Mouse (Mus musculus) heart, postnatal 0 days (tissue): Measurements from ENCODE around the gene Hmgcs1. TPM values are rescaled to one million over a fixed set of nuclear protein-coding genes. Genes with fewer than 3 reads are reported as not detected.

Experiments
- ATAC-seq: fragments of 200-750 bp; cut with Nextera tagmentation; 2 replicates; pipeline ENCODE4 v1.8.0; 2017; ENCODE audit warnings: low read depth, moderate number of reproducible peaks, moderate library complexity; ENCODE audit not compliant: insufficient read depth
- DNase-seq: peaks from one replicate; pipeline ENCODE4 v3.0.0-alpha.2; 2016; ENCODE audit warnings: low spot score
- H3K27ac ChIP-seq: fragments of 300-500 bp; sonication (generic); 2 replicates; pipeline ENCODE4 v1.5.1; 2014; ENCODE audit warnings: low read depth, mild to moderate bottlenecking
- H3K27me3 ChIP-seq: fragments of 300-500 bp; sonication (generic); 2 replicates; pipeline ENCODE4 v1.6.1; 2014; ENCODE audit warnings: low read length, mixed read lengths; ENCODE audit not compliant: control insufficient read depth, insufficient read depth
- H3K36me3 ChIP-seq: fragments of 300-500 bp; sonication (generic); replicated peaks from 2 replicates; pipeline ENCODE4 v1.6.1; 2014; ENCODE audit warnings: low read length, mixed read lengths; ENCODE audit not compliant: control insufficient read depth, insufficient read depth
- H3K4me1 ChIP-seq: fragments of 300-500 bp; sonication (generic); 2 replicates; pipeline ENCODE4 v1.6.1; 2014; ENCODE audit warnings: antibody characterized with exemption; ENCODE audit not compliant: control insufficient read depth, insufficient read depth
- H3K4me2 ChIP-seq: fragments of 300-500 bp; sonication (generic); 2 replicates; pipeline ENCODE4 v1.6.1; 2014; ENCODE audit warnings: low read depth, mild to moderate bottlenecking, low read length, moderate library complexity
- H3K4me3 ChIP-seq: fragments of 300-500 bp; sonication (generic); 2 replicates; pipeline ENCODE4 v1.5.1; 2014; ENCODE audit warnings: low read depth, low read length
- H3K9ac ChIP-seq: fragments of 300-500 bp; sonication (generic); replicated peaks from 2 replicates; pipeline ENCODE4 v1.6.1; 2014; ENCODE audit warnings: low read depth, low read length, mixed read lengths
- H3K9me3 ChIP-seq: fragments of 300-500 bp; sonication (generic); replicated peaks from 2 replicates; pipeline ENCODE4 v1.6.1; 2016; ENCODE audit warnings: low read length; ENCODE audit not compliant: control insufficient read depth
- CTCF ChIP-seq: IDR thresholded peaks from 2 replicates; pipeline ENCODE4 v1.5.1; 2016; ENCODE audit warnings: antibody characterized with exemption, control low read depth, low read depth
- EP300 ChIP-seq: IDR thresholded peaks from 2 replicates; pipeline ENCODE4 v1.6.1; 2016; ENCODE audit warnings: antibody characterized with exemption, low read depth
- WGBS: fragments of 180-500 bp; shearing (Covaris S2); extraction: QIAGEN DNeasy Blood & Tissue Kit; methylation state at CpG from one replicate; pipeline ENCODE4 v1.1.7; 2014; 5-methylcytosine and 5-hydroxymethylcytosine counted together
- polyA plus RNA-seq: library from polyadenylated mRNA; unstranded; fragments of >200 nt; fragmentation: Nextera tagmentation; extraction: Ambion mirVana; gene quantifications from 2 replicates; pipeline ENCODE4 v1.2.1, GENCODE M21; 2015
- total RNA-seq: library from RNA; depleted of rRNA; stranded (reverse); fragments of >200 nt; gene quantifications from 2 replicates; pipeline ENCODE4 v1.2.3, GENCODE M21; 2014; ENCODE audit warnings: low replicate concordance; rRNA removed

The Hmgcs1 gene
- total RNA-seq (39.0 and 42.6 TPM in 2 replicates), polyA plus RNA-seq (61.1 and 66.2 TPM in 2 replicates)

- no peaks in the 10 kb centered on the region for H3K9me3 ChIP-seq
- 0 out of 2 replicates have a peak, but pooled peaks cover 4% of the 10 kb centered on the region for H3K36me3 ChIP-seq
- H3K27ac ChIP-seq = peak within 1 kb of the TSS; percentile 94
- peak within 1 kb of the TSS; percentile 96 for H3K4me3 ChIP-seq
- H3K9ac ChIP-seq = peak within 1 kb of the TSS; percentile 76
- peak; percentile 87; the same call in 1 of the 2 replicates for TF ChIP-seq EP300
- TF ChIP-seq CTCF = no peak
- H3K4me2 ChIP-seq = peak within 1 kb of the TSS; percentile 96
- peaks cover 13% of the 10 kb centered on the region for H3K4me1 ChIP-seq
- WGBS = under 1% methylated on average over 58 of the region's 59 CpGs
- DNase-seq (peak; percentile 99), ATAC-seq (peak; percentile 99)
- no peaks in the 10 kb centered on the region for H3K27me3 ChIP-seq
Observed at GRCm38 (mm10) chr13:119690039-119690728, at the start of gene Hmgcs1. Gene Hmgcs1, plus strand, starts transcription at chr13:119690379.

GRCm38 (mm10) chr13:119640504-119640903 lies 49.7 kb upstream of the Hmgcs1 start:
- Histone ChIP-seq H3K4me1 (no peaks in the 10 kb centered on the region), H3K36me3 (no peaks in the 10 kb centered on the region), H3K4me2 (no peak overlapping the region), H3K4me3 (no peak overlapping the region), H3K9ac (no peak overlapping the region), H3K27me3 (no peaks in the 10 kb centered on the region), H3K27ac (no peak overlapping the region), H3K9me3 (no peaks in the 10 kb centered on the region)
- no peak for ATAC-seq
- DNase-seq = peak; percentile 13
- 38% methylated on average over 4 of the region's 4 CpGs for WGBS
- no peak for TF ChIP-seq EP300
- TF ChIP-seq CTCF = peak; percentile 47

GRCm38 (mm10) chr13:119641145-119641544 lies 49.0 kb upstream of the Hmgcs1 start:
- peak overlapping the region; percentile 30; the same call in 1 of the 2 replicates for H3K27ac ChIP-seq
- 59% methylated on average over 7 of the region's 7 CpGs for WGBS
- TF ChIP-seq EP300 (no peak), CTCF (no peak)

GRCm38 (mm10) chr13:119644769-119645168 lies 45.4 kb upstream of the Hmgcs1 start:
- H3K9ac ChIP-seq = no peak overlapping the region
- H3K4me2 ChIP-seq = no peak overlapping the region
- H3K9me3 ChIP-seq = no peaks in the 10 kb centered on the region
- DNase-seq (no peak), ATAC-seq (no peak)
- no peaks in the 10 kb centered on the region for H3K27me3 ChIP-seq
- WGBS = 57% methylated on average over 5 of the region's 5 CpGs
- no peak overlapping the region for H3K4me3 ChIP-seq
- no peaks in the 10 kb centered on the region for H3K4me1 ChIP-seq
- TF ChIP-seq CTCF (no peak), EP300 (no peak)
- H3K27ac ChIP-seq = no peak overlapping the region
- no peaks in the 10 kb centered on the region for H3K36me3 ChIP-seq

More at GRCm38 (mm10) chr13:119641145-119641544, 49.0 kb upstream of the Hmgcs1 start:
- no peak overlapping the region for H3K9ac ChIP-seq
- no peak overlapping the region for H3K4me3 ChIP-seq
- H3K4me1 ChIP-seq = no peaks in the 10 kb centered on the region
- ATAC-seq (no peak), DNase-seq (no peak)
- H3K9me3 ChIP-seq = no peaks in the 10 kb centered on the region
- H3K36me3 ChIP-seq = no peaks in the 10 kb centered on the region
- H3K27me3 ChIP-seq = no peaks in the 10 kb centered on the region
- H3K4me2 ChIP-seq = no peak overlapping the region

- H3K4me1 ChIP-seq = no peaks in the 10 kb centered on the region
- 83% methylated on average over 1 of the region's 1 CpGs for WGBS
- no peak overlapping the region for H3K9ac ChIP-seq
- no peak overlapping the region for H3K27ac ChIP-seq
- H3K27me3 ChIP-seq = no peaks in the 10 kb centered on the region
- TF ChIP-seq EP300 = no peak
- TF ChIP-seq CTCF = no peak
- no peak overlapping the region for H3K4me3 ChIP-seq
- ATAC-seq (no peak), DNase-seq (no peak)
- H3K4me2 ChIP-seq = no peak overlapping the region
- no peaks in the 10 kb centered on the region for H3K36me3 ChIP-seq
- no peaks in the 10 kb centered on the region for H3K9me3 ChIP-seq
Observed at GRCm38 (mm10) chr13:119646511-119646910, 43.7 kb upstream of the Hmgcs1 start.
